Mouse (Mus musculus): ENCODE results near the gene Pde10a.

The Pde10a gene

DNA sequence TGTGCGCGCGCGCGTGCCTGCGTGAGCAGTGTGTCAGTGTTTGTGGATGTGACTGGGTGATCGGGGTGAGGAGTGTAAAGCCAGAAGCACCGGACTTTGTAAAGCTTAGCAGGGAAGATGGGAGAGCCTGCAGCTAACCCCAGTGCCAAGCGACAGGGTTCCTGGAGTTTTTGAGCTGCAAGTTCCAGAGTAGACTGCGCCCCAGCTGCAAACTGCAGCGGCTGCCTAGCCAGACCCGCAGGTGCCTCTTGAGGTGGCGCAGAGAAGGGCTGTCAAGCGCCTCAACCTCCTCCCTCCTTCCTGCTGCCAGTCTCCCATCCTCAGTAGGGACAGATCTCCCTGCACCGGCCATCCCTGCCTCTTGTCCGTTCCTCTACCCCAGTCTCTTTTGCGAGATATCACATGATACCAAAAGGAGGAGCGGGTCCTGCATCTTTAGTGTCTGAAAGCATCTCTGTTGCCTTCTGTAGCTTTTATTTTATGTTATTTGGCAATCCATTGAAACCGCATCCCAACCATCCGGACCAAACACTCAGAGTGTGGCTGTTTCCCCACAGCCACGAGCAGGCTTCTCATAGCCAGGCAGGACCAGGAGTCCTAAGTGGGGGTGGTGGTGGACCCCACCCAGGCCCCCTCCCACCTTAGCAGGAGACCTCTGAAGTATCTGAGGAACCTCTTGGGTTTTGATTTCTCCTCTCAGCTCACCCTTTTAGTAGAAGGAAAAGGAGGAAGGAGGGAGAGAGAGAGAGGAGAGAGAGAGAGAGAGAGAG, 984 bp downstream of the Pde10a start:
- DNase-seq: peak; percentile 70 to 79

- DNase-seq: peak; percentile 69 to 82
Observed at GRCm38 (mm10) chr17:8526815-8527261, 1.7 kb downstream of the Pde10a start.

- DNase-seq: peak in 1 of 2 experiments; percentile 64
Observed at GRCm38 (mm10) chr17:8528641-8529040, 3.5 kb downstream of the Pde10a start.

DNA sequence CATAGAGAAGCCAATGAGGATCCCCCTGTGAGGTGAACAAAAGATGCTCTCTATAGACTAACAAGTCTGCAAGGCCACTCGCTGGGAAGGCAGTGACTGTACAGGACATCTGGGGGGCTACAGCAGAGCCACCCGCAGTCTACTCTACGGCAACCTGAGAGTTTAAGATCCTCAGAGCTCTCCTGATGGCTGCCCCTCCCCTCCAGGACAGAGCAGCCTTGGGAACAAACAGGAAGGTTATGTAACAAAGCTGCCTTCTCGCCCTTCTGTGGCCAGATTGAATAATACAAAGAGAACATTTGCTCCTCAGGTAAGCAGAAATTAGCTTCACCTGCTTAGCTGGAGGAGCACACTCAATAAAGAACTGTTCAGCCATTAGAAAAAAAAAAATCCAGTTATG, 7.4 kb downstream of the Pde10a start:
- DNase-seq: peak; percentile 65 to 67

DNA sequence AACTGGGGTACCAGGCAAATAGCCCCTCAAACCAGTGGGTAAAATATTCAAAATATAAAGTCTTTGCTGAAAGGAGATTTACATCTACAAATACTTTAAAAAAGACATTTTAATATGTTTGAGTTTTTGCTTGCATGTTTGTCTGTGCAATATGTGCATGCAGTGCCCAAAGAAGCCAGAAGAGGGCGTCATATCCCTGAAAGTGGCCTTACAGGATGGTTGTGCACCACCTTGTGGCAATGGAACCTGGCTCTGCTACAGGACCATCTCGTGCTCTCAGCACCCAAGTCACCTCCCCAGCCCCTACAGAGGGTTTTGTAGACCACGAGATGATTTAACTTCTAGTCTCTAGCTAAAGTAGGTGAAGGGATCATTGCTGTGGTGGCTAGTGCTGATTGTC, 8.7 kb downstream of the Pde10a start:
- DNase-seq: peak in 1 of 2 experiments; percentile 49

- DNase-seq: peak in 1 of 2 experiments; percentile 47
Observed at GRCm38 (mm10) chr17:8536522-8536921, 11.3 kb downstream of the Pde10a start.

- DNase-seq: peak in 1 of 2 experiments; percentile 41
Observed at GRCm38 (mm10) chr17:8538102-8538501, 12.9 kb downstream of the Pde10a start.

GRCm38 (mm10) chr17:8541974-8542538, 16.9 kb downstream of the Pde10a start:
- DNase-seq: peak; percentile 29

DNA sequence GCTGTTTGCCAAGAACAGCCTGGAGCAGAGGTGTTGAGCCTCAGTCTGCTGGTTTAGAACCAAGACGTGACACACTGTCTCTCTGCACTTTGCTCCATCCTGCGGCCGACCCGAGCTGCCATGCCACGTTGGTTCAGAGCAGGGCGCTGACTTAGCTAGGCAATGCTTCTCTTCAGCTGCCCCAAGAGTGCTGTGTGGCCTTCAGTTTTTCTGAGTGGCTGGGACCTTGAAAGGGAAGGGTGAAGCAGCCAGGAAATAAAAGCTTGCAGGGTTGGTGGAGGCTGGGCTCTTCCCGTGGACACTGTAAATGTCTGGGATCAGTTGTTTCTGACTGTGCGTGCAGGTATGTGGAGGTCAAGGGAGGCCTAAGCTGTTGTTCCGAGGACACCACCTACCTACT, 21.2 kb downstream of the Pde10a start:
- DNase-seq: no peak

DNA sequence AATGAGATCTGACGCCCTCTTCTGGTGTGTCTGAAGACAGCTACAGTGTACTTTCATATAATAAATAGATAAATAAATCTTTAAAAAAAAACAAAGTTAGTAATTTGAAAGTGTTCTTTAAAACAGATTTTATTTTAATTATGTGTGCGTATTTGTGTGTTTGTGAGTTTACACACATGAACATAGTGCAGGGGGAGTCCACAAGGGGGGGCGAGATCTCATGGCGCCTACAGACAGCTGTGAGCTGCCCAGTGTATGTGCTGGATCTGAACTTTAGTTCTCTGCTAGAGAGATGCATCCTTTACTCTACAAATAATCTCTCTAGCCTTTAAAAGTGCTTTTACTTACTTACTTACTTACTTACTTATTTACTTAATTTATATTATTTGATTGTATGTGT, 23.6 kb downstream of the Pde10a start:
- peak in 1 of 2 experiments; percentile 58 for DNase-seq

DNA sequence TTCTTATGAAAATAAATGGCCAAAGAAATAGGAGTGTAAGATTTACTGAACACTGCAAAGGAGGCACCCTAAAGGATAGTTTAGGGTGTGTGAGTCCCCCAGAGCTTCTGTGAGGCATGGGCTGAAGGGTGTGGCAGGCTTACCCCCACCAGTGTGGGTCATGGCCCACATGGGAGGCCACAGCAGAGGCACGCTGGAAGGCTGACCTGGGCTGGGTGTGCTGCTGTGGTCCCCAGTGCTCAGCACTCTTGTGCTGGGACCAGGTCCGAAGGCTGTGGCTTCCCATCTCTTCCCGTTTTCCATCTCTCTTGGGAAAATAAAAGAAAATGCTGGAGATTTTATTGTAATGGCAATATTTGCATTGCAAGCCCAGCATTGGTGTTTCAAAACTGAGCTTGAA, 26.5 kb downstream of the Pde10a start:
- DNase-seq: peak; percentile 34 to 50

GRCm38 (mm10) chr17:8552346-8553035, 27.3 kb downstream of the Pde10a start:
- peak; percentile 98 to 99 for DNase-seq

- peak; percentile 24 to 51 for DNase-seq
Observed at GRCm38 (mm10) chr17:8553601-8554000, 28.4 kb downstream of the Pde10a start.

DNA sequence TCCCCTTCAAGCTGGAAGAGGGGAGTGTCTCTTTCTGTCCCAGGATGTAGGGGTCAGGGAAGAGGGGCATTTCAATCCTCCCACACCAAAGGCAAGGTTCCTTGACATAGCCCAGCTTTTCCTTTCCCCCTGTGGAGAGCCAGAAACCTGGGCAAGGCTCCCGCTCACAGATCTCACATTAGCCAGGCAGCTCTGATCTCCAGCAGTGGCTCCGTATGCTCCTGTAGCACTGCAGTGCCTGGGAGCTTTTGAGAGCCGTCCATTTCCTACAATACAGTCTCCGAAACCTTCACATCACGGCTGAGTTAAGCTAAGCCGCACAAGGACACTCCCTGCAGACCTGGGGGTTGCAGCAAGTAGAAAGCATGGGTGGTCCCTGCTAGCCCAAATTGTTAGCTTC, 29.0 kb downstream of the Pde10a start:
- peak; percentile 92 to 93 for DNase-seq

DNA sequence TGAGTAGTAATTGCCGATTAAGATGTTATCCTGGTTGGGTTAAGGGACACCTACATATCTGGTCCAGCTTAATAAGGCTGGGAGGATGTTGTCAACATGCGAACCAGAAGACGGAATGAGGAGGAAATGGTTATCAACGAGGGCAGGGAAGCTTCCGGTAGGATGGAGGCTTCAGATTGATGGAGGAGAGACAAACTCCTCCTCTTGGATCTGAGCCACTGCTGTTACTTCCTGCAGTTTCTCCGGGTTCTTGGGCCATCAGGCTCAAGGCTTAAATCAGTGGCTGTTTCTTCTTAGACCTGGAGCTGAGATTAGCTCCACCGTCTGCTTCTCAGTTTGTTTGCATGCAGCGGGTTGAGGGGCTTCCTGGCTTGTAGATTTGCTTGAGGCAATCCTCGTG, 30.6 kb downstream of the Pde10a start:
- peak in 1 of 2 experiments; percentile 42 for DNase-seq

DNA sequence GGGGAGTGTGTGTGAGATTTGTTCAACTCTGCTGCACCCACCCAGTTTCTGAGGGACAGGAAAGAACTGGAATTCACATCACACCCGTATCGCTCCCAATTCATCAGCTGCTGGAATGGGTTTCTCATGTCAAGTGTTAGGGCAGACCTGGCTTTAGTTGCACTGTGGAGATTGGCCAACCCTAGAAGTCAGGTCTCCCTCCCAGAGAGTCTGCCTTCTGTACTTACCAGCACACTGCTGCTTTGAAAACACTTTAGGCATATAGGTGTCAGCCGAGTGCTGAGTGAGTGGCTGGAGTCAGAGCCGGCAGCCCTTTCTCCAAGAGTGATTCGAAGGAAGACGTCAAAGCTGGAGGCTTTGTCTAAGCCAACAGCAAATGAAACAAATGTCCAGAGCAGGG, 31.1 kb downstream of the Pde10a start:
- peak; percentile 66 to 74 for DNase-seq

DNA sequence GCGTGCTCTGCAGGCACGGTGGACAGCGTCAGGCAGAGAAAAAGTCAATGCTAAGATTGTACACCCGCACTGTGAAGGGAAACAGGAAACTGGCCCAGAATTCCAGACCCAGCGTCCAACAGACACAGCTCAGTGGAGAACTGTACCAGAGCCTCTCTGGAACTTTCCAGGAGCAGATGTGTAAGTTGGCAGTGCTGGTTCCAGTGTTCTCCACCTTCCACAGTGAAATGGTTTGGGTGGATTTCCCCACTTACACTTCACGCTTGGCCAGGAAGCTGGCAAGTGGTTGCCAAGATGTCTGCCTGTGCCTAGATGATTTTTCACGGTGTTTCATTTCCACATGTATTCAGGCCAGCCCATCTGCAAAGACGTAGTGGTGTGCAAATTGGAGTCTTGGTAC, 32.8 kb downstream of the Pde10a start:
- no peak for DNase-seq

DNA sequence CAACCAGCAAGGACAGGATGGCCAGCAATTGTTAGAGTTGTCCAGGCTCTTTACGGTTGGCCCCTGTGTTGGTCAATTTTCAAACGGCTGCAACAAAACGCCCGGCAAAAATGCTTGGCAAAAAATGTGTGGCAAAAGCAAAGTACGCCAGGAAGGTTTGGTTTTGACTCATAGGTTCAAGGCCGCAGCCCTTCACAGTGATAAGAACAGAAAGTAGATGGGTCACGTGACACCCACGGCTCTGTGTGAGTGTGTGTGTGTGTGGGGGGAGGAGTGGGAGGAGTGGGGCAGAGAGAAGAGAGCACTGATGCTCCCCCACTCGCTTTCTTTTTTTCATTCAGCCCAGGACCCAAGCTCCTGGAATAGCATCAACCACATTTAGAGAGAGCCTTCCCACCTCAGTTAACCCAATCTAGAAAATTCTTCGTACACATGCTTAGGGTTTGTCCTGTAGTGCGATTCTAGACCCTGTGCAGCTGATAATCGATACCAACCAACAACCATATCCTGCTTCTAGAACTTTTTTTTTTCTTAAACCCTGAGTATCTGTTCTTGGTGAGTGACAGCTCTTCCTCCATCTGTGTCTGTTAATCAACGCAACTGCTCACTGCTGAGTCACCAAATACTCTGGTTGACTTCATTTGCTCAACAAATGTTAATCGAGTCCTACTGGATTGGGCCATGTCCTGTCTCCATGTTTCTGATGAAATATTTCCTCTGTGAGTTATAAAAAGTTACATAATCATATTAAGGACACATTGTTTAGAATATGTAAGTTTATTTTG, 37.1 kb downstream of the Pde10a start:
- DNase-seq: no peak

DNA sequence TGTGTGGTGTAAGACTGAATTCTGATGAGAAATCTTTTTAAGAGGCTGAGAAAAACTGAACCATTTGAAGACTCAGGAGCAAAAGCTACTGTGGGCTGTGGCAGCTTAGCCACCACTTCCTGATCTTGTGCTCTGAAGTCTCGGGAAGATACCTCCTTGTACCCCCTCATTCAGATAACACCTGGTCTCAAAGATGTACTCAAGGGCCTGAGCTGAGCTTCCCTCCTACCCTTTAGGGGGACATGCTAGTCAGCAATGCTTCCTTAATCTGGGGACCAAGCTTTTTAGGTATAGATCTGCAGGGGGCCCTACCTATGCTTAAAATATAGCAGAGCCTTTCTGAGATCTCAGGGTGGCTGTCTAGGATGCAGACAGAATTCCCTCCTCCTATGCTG, 37.7 kb downstream of the Pde10a start:
- DNase-seq: no peak

- no peak for DNase-seq
Observed at GRCm38 (mm10) chr17:8566850-8567249, 41.7 kb downstream of the Pde10a start, which contains the start of gene Gm17087. TSS of gene Gm17087 (minus strand) at chr17:8566950.

DNA sequence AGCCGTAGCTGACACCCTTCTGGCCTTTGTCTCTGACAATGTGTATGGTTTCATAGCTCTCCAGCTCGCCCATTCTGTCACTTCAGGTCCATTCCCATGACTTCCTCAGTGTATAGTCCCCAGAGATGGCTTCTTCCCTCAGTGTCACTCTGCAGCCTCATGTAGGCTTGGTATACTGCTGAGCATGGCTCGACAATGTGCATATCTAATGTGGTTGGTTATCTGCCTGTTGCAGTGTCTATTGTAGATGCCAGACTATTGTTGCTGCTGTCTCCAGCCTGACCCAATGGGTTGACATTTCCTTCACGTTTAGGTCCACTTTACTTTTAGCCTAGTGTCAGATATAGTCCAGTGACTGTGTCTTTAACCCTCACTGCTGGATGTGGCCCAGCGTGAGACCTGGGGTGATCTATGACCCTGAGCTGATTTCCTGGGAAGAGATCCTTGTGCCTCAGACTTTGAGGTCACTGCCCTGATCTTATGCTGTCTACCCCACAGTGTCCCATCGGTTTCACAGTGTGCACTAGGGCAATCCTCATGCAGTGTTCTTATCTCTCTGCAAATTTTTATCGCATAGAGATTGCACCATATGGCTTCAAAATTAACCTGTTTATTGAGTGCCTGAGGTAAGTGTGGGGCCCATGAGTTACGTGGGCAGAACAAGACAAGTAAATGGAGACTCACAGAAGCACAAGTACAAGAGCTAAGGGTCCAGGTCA, 48.5 kb downstream of the Pde10a start:
- peak in 1 of 2 experiments; percentile 5 for DNase-seq

- DNase-seq: peak; percentile 34 to 59
Observed at GRCm38 (mm10) chr17:8580360-8580759, 55.2 kb downstream of the Pde10a start.

Data from cerebellum, postnatal 25 days (tissue).